Mouse (Mus musculus) kidney, postnatal 25 days (tissue): ENCODE measurements around the gene Ccn2.

Source experiments
- DNase-seq, 2 experiments: peaks; one replicate each; pipeline ENCODE4 v3.0.0; 2021; ENCODE audit warnings: mixed read lengths in 2 of 2

Gene Ccn2

DNA sequence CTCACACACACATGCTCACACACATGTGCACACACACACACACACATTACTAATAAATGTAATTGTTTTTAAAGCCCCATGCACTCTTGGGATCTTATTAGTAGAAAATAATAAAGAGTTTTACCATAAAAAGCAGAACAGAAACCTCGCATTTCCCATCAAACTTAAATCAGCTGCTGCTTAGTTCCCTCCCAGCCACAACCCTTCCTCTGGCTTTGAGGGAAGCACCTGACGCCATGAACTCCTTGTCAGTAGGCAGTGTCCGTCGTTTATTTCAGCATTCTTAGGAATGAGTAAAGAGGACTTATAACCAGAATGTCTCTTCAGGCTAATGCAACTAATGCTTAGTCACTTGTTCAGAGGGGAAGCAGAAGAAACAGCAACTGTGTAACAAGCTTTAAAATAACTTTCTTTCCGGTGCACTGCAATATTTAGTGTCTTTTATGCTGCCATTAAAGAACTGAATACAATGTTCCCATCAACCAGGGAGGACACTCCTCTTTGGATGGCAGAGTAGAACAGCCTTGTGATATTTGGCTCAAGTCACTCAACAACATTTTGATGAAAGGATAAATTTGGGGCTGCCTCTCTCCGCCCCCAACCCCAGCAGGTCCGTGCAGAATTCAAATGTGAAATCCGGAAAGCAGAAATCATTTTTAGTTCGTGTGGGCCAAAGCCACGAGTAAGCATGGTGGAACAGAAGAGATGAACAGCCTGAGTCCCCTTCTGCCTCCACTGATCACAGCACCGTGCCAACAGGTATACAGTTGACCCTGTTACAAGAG, 47.7 kb downstream of the Ccn2 start:
- DNase-seq: no peak

GRCm38 (mm10) chr10:24645169-24645568, 49.9 kb downstream of the Ccn2 start:
- no peak for DNase-seq
